Mouse (Mus musculus) heart, postnatal 0 days (tissue): ENCODE results near the gene Ikzf2.

ENCODE experiments used
- CTCF ChIP-seq: IDR thresholded peaks from 2 replicates; pipeline ENCODE4 v1.5.1; 2016; ENCODE audit warnings: antibody characterized with exemption, control low read depth, low read depth
- EP300 ChIP-seq: IDR thresholded peaks from 2 replicates; pipeline ENCODE4 v1.6.1; 2016; ENCODE audit warnings: antibody characterized with exemption, low read depth

DNA sequence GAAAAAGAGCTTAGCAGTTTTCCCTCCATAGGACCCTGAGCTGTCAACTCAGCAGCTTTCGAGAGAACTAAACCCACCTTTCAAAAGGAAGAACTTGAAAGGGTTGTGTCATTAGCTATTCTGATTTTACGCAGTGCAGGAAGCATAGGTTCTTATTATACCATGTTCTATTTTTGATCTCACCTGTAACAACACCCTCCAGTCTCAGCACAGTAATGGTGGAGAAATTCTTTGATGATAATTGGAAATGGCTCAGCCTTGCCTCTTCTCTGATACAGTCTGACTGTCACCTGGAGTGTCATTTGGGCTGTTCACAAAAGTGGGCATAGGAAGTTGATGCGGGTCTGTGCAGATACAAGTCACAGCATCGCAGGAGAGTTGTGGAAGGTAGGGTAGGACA lies 195.0 kb downstream of the Ikzf2 start:
- TF ChIP-seq CTCF (no peak), EP300 (no peak)
